26 mouse cellular contexts compared by ENCODE assay signal in the genomic region with DNA sequence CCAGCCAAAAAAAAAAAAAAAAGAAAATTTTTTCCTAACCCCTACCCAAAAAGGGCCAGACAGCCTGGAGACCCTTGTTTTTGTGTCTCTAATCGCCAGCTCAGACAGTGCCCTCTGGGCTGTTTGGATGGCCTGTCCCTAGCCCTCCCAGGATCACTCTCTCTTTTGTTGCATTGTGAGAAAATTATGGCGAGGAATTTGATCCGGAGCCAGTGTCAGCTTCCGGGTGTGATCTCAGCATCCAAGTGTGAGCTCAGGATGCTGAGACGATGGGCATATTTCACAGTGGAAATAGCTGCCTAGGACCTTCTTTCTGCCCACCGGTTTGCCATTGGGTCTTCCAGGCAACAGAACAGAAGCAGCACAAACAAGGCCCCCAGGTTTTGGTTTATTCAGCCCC. TPM values are rescaled to one million over a fixed set of nuclear protein-coding genes. Genes with fewer than 3 reads are reported as not detected.
DNase-seq lines count a peak whose midpoint lies in the region; ATAC-seq and TF ChIP-seq lines count a peak whose summit lies in the region.
"Had no signal": no experiment of that assay in that cellular context is flagged by ENCODE, and none has a peak within 500 bp of the region (broad histone marks: within the 10 kb centered on the region; RNA-seq: fewer than 3 reads in every experiment).

No protein-coding gene starts in this region.

- H3K27ac ChIP-seq in gastrocnemius, adult 2 months: peak overlapping the region; percentile 97
- peak overlapping the region; percentile 92 for H3K27ac ChIP-seq in kidney, adult 2 months (ENCODE audit: insufficient read depth, low read depth, low read length)
- H3K27ac ChIP-seq in intestine, postnatal 0 days (ENCODE audit: low read depth, low read length): no peak overlapping the region
- H3K27ac ChIP-seq: forebrain, embryonic 12.5 days; kidney, postnatal 0 days; neural tube, embryonic 15.5 days had no signal

- no peaks in the 10 kb centered on the region for H3K36me3 ChIP-seq in kidney, adult 2 months (ENCODE audit: control insufficient read depth, insufficient read depth, low read length)
- no peaks in the 10 kb centered on the region for H3K36me3 ChIP-seq in E14TG2a.4 (ENCODE audit: insufficient read depth, low read length)
- no peaks in the 10 kb centered on the region for H3K36me3 ChIP-seq in intestine, postnatal 0 days (ENCODE audit: control insufficient read depth, insufficient read depth)
- H3K36me3 ChIP-seq: forebrain, embryonic 12.5 days; neural tube, embryonic 15.5 days had no signal

- H3K4me1 ChIP-seq in kidney, adult 2 months (ENCODE audit: control insufficient read depth, insufficient read depth, low read length): peaks cover 19% of the 10 kb centered on the region
- peaks cover 48% of the 10 kb centered on the region for H3K4me1 ChIP-seq in E14TG2a.4 (replicated peaks; ENCODE audit: low read depth, low read length)
- H3K4me1 ChIP-seq in intestine, postnatal 0 days (replicated peaks; ENCODE audit: control insufficient read depth, insufficient read depth, low read length): 0 out of 2 replicates have a peak, but pooled peaks cover 3% of the 10 kb centered on the region

- intact Hi-C loops in gastrocnemius, adult 2 months (cut with DNase I): no loop called here

- TF ChIP-seq POLR2A in kidney, adult 2 months (IDR thresholded peaks at IDR 0.05; ENCODE audit: low read depth, low read length): no peak

- no peak for ATAC-seq in intestine, postnatal 0 days
- ATAC-seq: hindbrain, embryonic 16.5 days; intestine, embryonic 16.5 days; liver, postnatal 0 days had no signal

- TF ChIP-seq CTCF in gastrocnemius, adult 2 months (IDR thresholded peaks at IDR 0.05): no peak
- TF ChIP-seq CTCF in kidney, adult 2 months (conservative IDR thresholded peaks at IDR 0.05; ENCODE audit: insufficient read depth, insufficient read length, low read depth, low read length): no peak
- TF ChIP-seq CTCF in E14TG2a.4 (conservative IDR thresholded peaks at IDR 0.05; ENCODE audit: low read length): no peak
- no peak for TF ChIP-seq CTCF in intestine, postnatal 0 days (IDR thresholded peaks at IDR 0.05; ENCODE audit: low read depth)

- H3K9me3 ChIP-seq in E14TG2a.4 (ENCODE audit: low read length): no peaks in the 10 kb centered on the region
- no peaks in the 10 kb centered on the region for H3K9me3 ChIP-seq in intestine, postnatal 0 days (ENCODE audit: control insufficient read depth)
- H3K9me3 ChIP-seq: forebrain, embryonic 12.5 days; megakaryocyte, embryonic 14.5 days; neural tube, embryonic 15.5 days had no signal

- WGBS in kidney, adult 2 months: 68% methylated on average over 6 of the region's 6 CpGs
- 79% methylated on average over 6 of the region's 6 CpGs for WGBS in intestine, postnatal 0 days

- peak overlapping the region; percentile 93 for H3K4me3 ChIP-seq in gastrocnemius, adult 2 months
- H3K4me3 ChIP-seq in kidney, adult 2 months (ENCODE audit: insufficient read depth, low read depth, low read length): peak overlapping the region; percentile 39; the same call in 1 of the 2 replicates
- H3K4me3 ChIP-seq in E14TG2a.4 (replicated peaks; ENCODE audit: low read length): peak overlapping the region; percentile 71
- no peak overlapping the region for H3K4me3 ChIP-seq in intestine, postnatal 0 days (ENCODE audit: low read depth, low read length)
- H3K4me3 ChIP-seq: forebrain, embryonic 12.5 days; megakaryocyte, embryonic 14.5 days; neural tube, embryonic 15.5 days had no signal

- no peak overlapping the region for H3K9ac ChIP-seq in intestine, postnatal 0 days (ENCODE audit: low read depth, low read length)
- H3K9ac ChIP-seq: forebrain, embryonic 12.5 days; liver, postnatal 0 days; neural tube, embryonic 15.5 days had no signal

- no peaks in the 10 kb centered on the region for H3K27me3 ChIP-seq in kidney, adult 2 months (replicated peaks; ENCODE audit: control insufficient read depth, insufficient read depth, low read length)
- H3K27me3 ChIP-seq in E14TG2a.4 (ENCODE audit: insufficient read depth, low read length): peaks cover 51% of the 10 kb centered on the region
- no peaks in the 10 kb centered on the region for H3K27me3 ChIP-seq in intestine, postnatal 0 days (replicated peaks; ENCODE audit: control insufficient read depth, insufficient read depth, low read length)

- H3K4me2 ChIP-seq in intestine, postnatal 0 days (replicated peaks; ENCODE audit: low read depth): no peak overlapping the region
- H3K4me2 ChIP-seq: forebrain, embryonic 12.5 days; neural tube, embryonic 15.5 days had no signal

- DNase-seq in gastrocnemius, adult 2 months: no peak
- no peak for DNase-seq in gastrocnemius, adult 18-20 months (ENCODE audit: low spot score)
- no peak for DNase-seq in kidney, adult 2 months
- no peak for DNase-seq in kidney, adult 8-10 months
- peak; percentile 38 for DNase-seq in heart, postnatal 4 days
- DNase-seq in left cerebral cortex, adult 8-10 months (ENCODE audit: low spot score in 2 of 2): no peak
- DNase-seq: adrenal gland, postnatal 25 days; cerebellum, adult 2 months; cerebellum, postnatal 36 days; gastrocnemius, postnatal 14 days; layer of hippocampus, postnatal 36 days; liver; liver, postnatal 0 days; midbrain, embryonic 14.5 days; spleen, adult 18-20 months; thymus, postnatal 36 days had no signal

RNA-seq across cellular contexts. Expression of a gene that starts 0.4 kb away (rescaled TPM):
- 1,000 to 10,000 TPM in 1 of 2 experiments, 100 to 1,000 TPM in 1; 885 to 2,545 TPM for total RNA-seq in gastrocnemius, adult 2 months (2021)
- 1,000 to 10,000 TPM; 1,743 to 2,314 TPM for total RNA-seq in gastrocnemius, adult 18-20 months (2021)
- polyA plus RNA-seq in kidney, adult 2 months (2012; rRNA removed): 548 and 676 TPM in 2 replicates
- 1,000 to 10,000 TPM; 1,184 to 1,197 TPM for total RNA-seq in heart, postnatal 4 days (2021)
- total RNA-seq in left cerebral cortex, adult 8-10 months (2022): 100 to 1,000 TPM; 157 to 185 (median 170) TPM
- 80.4 and 83.2 TPM in 2 replicates for polyA plus RNA-seq in intestine, postnatal 0 days (2015; fragmentation: Nextera tagmentation; extraction: Ambion mirVana)
- total RNA-seq: MEL had no signal

RNA-seq across cellular contexts. Expression of a gene that starts 1.4 kb away (rescaled TPM):
- total RNA-seq in gastrocnemius, adult 2 months (2021): 100 to 1,000 TPM; 123 to 143 TPM
- 100 to 1,000 TPM; 120 to 134 TPM for total RNA-seq in gastrocnemius, adult 18-20 months (2021)
- 20.0 and 21.1 TPM in 2 replicates for polyA plus RNA-seq in kidney, adult 2 months (2012; rRNA removed)
- 100 to 1,000 TPM; 130 to 150 TPM for total RNA-seq in heart, postnatal 4 days (2021)
- 1 to 10 TPM in 3 of 4 experiments, under 1 TPM in 1; 0.74 to 2.4 (median 1.9) TPM for total RNA-seq in left cerebral cortex, adult 8-10 months (2022)
- polyA plus RNA-seq in intestine, postnatal 0 days (2015; fragmentation: Nextera tagmentation; extraction: Ambion mirVana): 10.3 and 10.4 TPM in 2 replicates
- total RNA-seq: hematopoietic stem cell, adult 5-6 weeks; MEL had no signal

RNA-seq across cellular contexts. Expression of a gene that starts 4.4 kb away (rescaled TPM):
- total RNA-seq in gastrocnemius, adult 2 months (2021): 1 to 10 TPM; 2.4 to 6.5 TPM
- total RNA-seq in gastrocnemius, adult 18-20 months (2021): 1 to 10 TPM; 4.5 to 5.6 TPM
- polyA plus RNA-seq in kidney, adult 2 months (2012; rRNA removed): 39.0 and 41.1 TPM in 2 replicates
- total RNA-seq in heart, postnatal 4 days (2021): 1 to 10 TPM; 5.2 to 6.3 TPM
- total RNA-seq in left cerebral cortex, adult 8-10 months (2022): 1 to 10 TPM; 2.7 to 3.7 (median 3.1) TPM
- 45.3 and 50.2 TPM in 2 replicates for polyA plus RNA-seq in intestine, postnatal 0 days (2015; fragmentation: Nextera tagmentation; extraction: Ambion mirVana)
- total RNA-seq: hematopoietic stem cell, adult 5-6 weeks; MEL had no signal

RNA-seq across cellular contexts. Expression of a gene that starts 11.4 kb away (rescaled TPM):
- total RNA-seq in gastrocnemius, adult 2 months (2021): 1 to 10 TPM; 2.6 to 4.7 TPM
- 1 to 10 TPM; 2.1 to 4.7 TPM for total RNA-seq in gastrocnemius, adult 18-20 months (2021)
- 4.6 and 5.3 TPM in 2 replicates for polyA plus RNA-seq in kidney, adult 2 months (2012; rRNA removed)
- total RNA-seq in heart, postnatal 4 days (2021): 10 to 100 TPM in 1 of 2 experiments, 1 to 10 TPM in 1; 9.9 to 10.1 TPM
- 10 to 100 TPM; 67.0 to 85.3 (median 71.8) TPM for total RNA-seq in left cerebral cortex, adult 8-10 months (2022)
- 2.4 and 2.9 TPM in 2 replicates for polyA plus RNA-seq in intestine, postnatal 0 days (2015; fragmentation: Nextera tagmentation; extraction: Ambion mirVana)
- total RNA-seq: MEL had no signal

RNA-seq across cellular contexts. Expression of a gene that starts 17.3 kb away (rescaled TPM):
- 1 to 10 TPM; 3.4 to 3.9 TPM for total RNA-seq in gastrocnemius, adult 2 months (2021)
- 1 to 10 TPM; 4.2 to 4.4 TPM for total RNA-seq in gastrocnemius, adult 18-20 months (2021)
- polyA plus RNA-seq in kidney, adult 2 months (2012; rRNA removed): 3.6 and 4.3 TPM in 2 replicates
- 1 to 10 TPM; 6.0 to 7.1 TPM for total RNA-seq in heart, postnatal 4 days (2021)
- 1 to 10 TPM; 5.3 to 6.6 (median 5.8) TPM for total RNA-seq in left cerebral cortex, adult 8-10 months (2022)
- 5.1 and 6.1 TPM in 2 replicates for polyA plus RNA-seq in intestine, postnatal 0 days (2015; fragmentation: Nextera tagmentation; extraction: Ambion mirVana)

Comparison
In these comparisons a context has a peak if more than half of its experiments do, and no peak if none do; other contexts are left out.
1. RNA of a gene that starts 0.4 kb away (total RNA-seq): 885 to 2,545 TPM in gastrocnemius, adult 2 months, 1,743 to 2,314 TPM in gastrocnemius, adult 18-20 months and 1,184 to 1,197 TPM in heart, postnatal 4 days; 157 to 185 TPM in left cerebral cortex, adult 8-10 months; every median in the first group is over 4 times any median in the second.
2. RNA of a gene that starts 1.4 kb away (total RNA-seq): 130 to 150 TPM in heart, postnatal 4 days, 123 to 143 TPM in gastrocnemius, adult 2 months and 120 to 134 TPM in gastrocnemius, adult 18-20 months; 0.74 to 2.4 TPM in left cerebral cortex, adult 8-10 months; every median in the first group is over 10 times any median in the second.